In the genomic region with DNA sequence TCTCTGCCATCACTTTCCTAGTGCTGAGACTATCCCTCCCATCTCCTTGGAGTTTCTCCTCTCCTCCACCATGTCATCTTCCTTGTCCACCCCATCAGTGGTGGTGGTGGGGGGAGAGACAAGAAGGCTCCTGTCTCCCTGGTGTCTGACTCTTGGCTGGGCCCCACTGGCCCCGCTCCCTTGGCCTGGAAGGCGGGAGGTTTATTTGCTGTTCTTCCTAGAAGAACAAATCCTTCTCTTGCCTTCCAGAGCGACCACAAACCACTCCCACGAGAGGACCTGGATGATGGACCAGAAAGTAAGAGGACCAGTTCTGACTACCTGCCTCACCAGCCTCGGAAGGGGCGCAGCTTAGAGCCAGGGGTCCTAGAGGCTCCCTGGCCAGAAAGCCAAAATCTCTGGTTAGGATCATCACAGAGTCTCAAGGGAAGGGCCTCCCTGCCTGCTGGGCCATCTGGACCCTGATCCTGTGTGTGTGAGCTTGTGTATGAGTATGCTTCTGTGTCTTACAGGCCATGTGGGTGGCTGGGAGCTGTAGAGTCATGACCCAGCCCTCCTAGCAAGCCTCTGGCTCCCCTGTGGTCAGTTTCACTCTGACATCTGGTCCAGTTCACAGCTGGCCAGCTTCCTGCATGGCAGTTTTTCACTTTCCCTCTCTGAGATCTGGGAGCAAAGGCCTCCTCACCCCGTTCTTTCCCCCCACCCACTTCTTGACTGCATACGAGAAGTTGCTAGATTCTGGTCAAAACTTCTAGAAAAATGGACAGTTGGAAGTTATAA, we compare ENCODE assay signal across 15 mouse cellular contexts. TPM values are rescaled to one million over a fixed set of nuclear protein-coding genes. Genes with fewer than 3 reads are reported as not detected.
A peak's percentile ranks its signal among the peaks of the same experiment; 100 is the strongest.
DNase-seq lines count a peak whose midpoint lies in the region; ATAC-seq lines count a peak whose summit lies in the region.
"Had no signal": no experiment of that assay in that cellular context is flagged by ENCODE, and none has a peak within 500 bp of the region (broad histone marks: within the 10 kb centered on the region; RNA-seq: fewer than 3 reads in every experiment).

No protein-coding gene starts in this region.

- DNase-seq in hindbrain, embryonic 10.5 days (ENCODE audit: low spot score) = no peak
- no peak for DNase-seq in hindbrain, embryonic 11.5 days (ENCODE audit: low spot score)
- no peak for DNase-seq in embryonic facial prominence, embryonic 11.5 days (ENCODE audit: low spot score)
- DNase-seq in heart, embryonic 10.5 days (ENCODE audit: low spot score) = no peak
- no peak for DNase-seq in Muller cell, postnatal 12 days (ENCODE audit: inconsistent ontology term)
- DNase-seq: adrenal gland, adult 8-10 months; cerebellum, postnatal 25 days; lung, adult 18-20 months had no signal

- no peak overlapping the region for H3K9ac ChIP-seq in hindbrain, embryonic 11.5 days (ENCODE audit: low read depth, low read length)
- 0 out of 2 replicates have a peak overlapping the region, but pooled peaks have one; percentile 25 for H3K9ac ChIP-seq in embryonic facial prominence, embryonic 11.5 days (replicated peaks; ENCODE audit: low read length)
- 0 out of 2 replicates have a peak overlapping the region, but pooled peaks have one; percentile 21 for H3K9ac ChIP-seq in limb, embryonic 13.5 days
- no peak overlapping the region for H3K9ac ChIP-seq in liver, embryonic 12.5 days
- H3K9ac ChIP-seq: hindbrain, embryonic 13.5 days had no signal

- ATAC-seq in hindbrain, embryonic 11.5 days (ENCODE audit: low FRiP score) = no peak
- ATAC-seq in embryonic facial prominence, embryonic 11.5 days (replicated peaks; ENCODE audit: insufficient number of reproducible peaks, low FRiP score, low TSS enrichment, low read depth) = no peak
- no peak for ATAC-seq in limb, embryonic 13.5 days (ENCODE audit: low FRiP score, low read depth)
- ATAC-seq in liver, embryonic 12.5 days = no peak
- ATAC-seq: CD4-positive, CD25-positive, alpha-beta regulatory T cell, adult 4 months; Patski had no signal

- H3K4me1 ChIP-seq in hindbrain, embryonic 10.5 days (replicated peaks) = peaks cover 63% of the 10 kb centered on the region
- no peaks in the 10 kb centered on the region for H3K4me1 ChIP-seq in hindbrain, embryonic 11.5 days (replicated peaks; ENCODE audit: control insufficient read depth, insufficient read depth, low read length)
- H3K4me1 ChIP-seq in embryonic facial prominence, embryonic 11.5 days (ENCODE audit: control insufficient read depth, insufficient read depth, low read length) = peaks cover 19% of the 10 kb centered on the region
- peaks cover 49% of the 10 kb centered on the region for H3K4me1 ChIP-seq in heart, embryonic 10.5 days
- peaks cover 69% of the 10 kb centered on the region for H3K4me1 ChIP-seq in limb, embryonic 13.5 days
- peaks cover 4% of the 10 kb centered on the region; the same call in 1 of the 2 replicates for H3K4me1 ChIP-seq in liver, embryonic 12.5 days

- no peaks in the 10 kb centered on the region for H3K9me3 ChIP-seq in hindbrain, embryonic 10.5 days
- no peaks in the 10 kb centered on the region for H3K9me3 ChIP-seq in hindbrain, embryonic 11.5 days (ENCODE audit: control insufficient read depth, low read length)
- no peaks in the 10 kb centered on the region for H3K9me3 ChIP-seq in embryonic facial prominence, embryonic 11.5 days (replicated peaks; ENCODE audit: control insufficient read depth, low read length)
- no peaks in the 10 kb centered on the region; the same call in 1 of the 2 replicates for H3K9me3 ChIP-seq in heart, embryonic 10.5 days
- H3K9me3 ChIP-seq in limb, embryonic 13.5 days = no peaks in the 10 kb centered on the region
- 0 out of 2 replicates have a peak, but pooled peaks cover 3% of the 10 kb centered on the region for H3K9me3 ChIP-seq in liver, embryonic 12.5 days (replicated peaks)
- H3K9me3 ChIP-seq: hindbrain, embryonic 13.5 days had no signal

- 74% methylated on average over 8 of the region's 8 CpGs for WGBS in hindbrain, embryonic 10.5 days
- WGBS in hindbrain, embryonic 11.5 days = 71% methylated on average over 8 of the region's 8 CpGs
- WGBS in embryonic facial prominence, embryonic 11.5 days = 56% methylated on average over 8 of the region's 8 CpGs
- WGBS in heart, embryonic 10.5 days = 66% methylated on average over 8 of the region's 8 CpGs
- WGBS in limb, embryonic 13.5 days = 46% methylated on average over 8 of the region's 8 CpGs
- WGBS in liver, embryonic 12.5 days (ENCODE audit: insufficient replicate concordance) = 58% methylated on average over 8 of the region's 8 CpGs

- H3K4me3 ChIP-seq in hindbrain, embryonic 10.5 days = no peak overlapping the region
- H3K4me3 ChIP-seq in hindbrain, embryonic 11.5 days (ENCODE audit: low read depth, low read length) = no peak overlapping the region
- H3K4me3 ChIP-seq in embryonic facial prominence, embryonic 11.5 days (ENCODE audit: low read depth, low read length) = no peak overlapping the region
- H3K4me3 ChIP-seq in heart, embryonic 10.5 days = no peak overlapping the region
- H3K4me3 ChIP-seq in limb, embryonic 13.5 days = no peak overlapping the region
- H3K4me3 ChIP-seq in liver, embryonic 12.5 days = no peak overlapping the region
- H3K4me3 ChIP-seq: erythroblast, embryonic 14.5 days; hindbrain, embryonic 13.5 days; megakaryocyte, embryonic 14.5 days had no signal

- peak overlapping the region; percentile 42 for H3K27ac ChIP-seq in hindbrain, embryonic 10.5 days
- no peak overlapping the region for H3K27ac ChIP-seq in hindbrain, embryonic 11.5 days (ENCODE audit: low read depth, low read length)
- H3K27ac ChIP-seq in embryonic facial prominence, embryonic 11.5 days (replicated peaks; ENCODE audit: low read depth, low read length) = no peak overlapping the region
- H3K27ac ChIP-seq in heart, embryonic 10.5 days = 0 out of 2 replicates have a peak overlapping the region, but pooled peaks have one; percentile 67
- H3K27ac ChIP-seq in limb, embryonic 13.5 days = no peak overlapping the region
- no peak overlapping the region for H3K27ac ChIP-seq in liver, embryonic 12.5 days
- H3K27ac ChIP-seq: hindbrain, embryonic 13.5 days had no signal

- peaks cover 11% of the 10 kb centered on the region; the same call in 1 of the 2 replicates for H3K36me3 ChIP-seq in hindbrain, embryonic 10.5 days
- H3K36me3 ChIP-seq in hindbrain, embryonic 11.5 days (ENCODE audit: control insufficient read depth, insufficient read depth, low read length) = no peaks in the 10 kb centered on the region
- H3K36me3 ChIP-seq in embryonic facial prominence, embryonic 11.5 days (replicated peaks; ENCODE audit: control insufficient read depth, insufficient read depth, low read depth, low read length) = no peaks in the 10 kb centered on the region
- no peaks in the 10 kb centered on the region for H3K36me3 ChIP-seq in heart, embryonic 10.5 days
- H3K36me3 ChIP-seq in limb, embryonic 13.5 days = no peaks in the 10 kb centered on the region
- no peaks in the 10 kb centered on the region for H3K36me3 ChIP-seq in liver, embryonic 12.5 days

- H3K4me2 ChIP-seq in hindbrain, embryonic 11.5 days (replicated peaks; ENCODE audit: low read depth, low read length) = no peak overlapping the region
- H3K4me2 ChIP-seq in embryonic facial prominence, embryonic 11.5 days (ENCODE audit: low read depth, low read length) = no peak overlapping the region
- H3K4me2 ChIP-seq in limb, embryonic 13.5 days (replicated peaks) = no peak overlapping the region
- H3K4me2 ChIP-seq in liver, embryonic 12.5 days = no peak overlapping the region
- H3K4me2 ChIP-seq: hindbrain, embryonic 13.5 days had no signal

- peaks cover 29% of the 10 kb centered on the region for H3K27me3 ChIP-seq in hindbrain, embryonic 10.5 days (ENCODE audit: insufficient read depth, poor library complexity, severe bottlenecking)
- H3K27me3 ChIP-seq in hindbrain, embryonic 11.5 days (ENCODE audit: control insufficient read depth, insufficient read depth, low read length) = no peaks in the 10 kb centered on the region
- H3K27me3 ChIP-seq in embryonic facial prominence, embryonic 11.5 days (ENCODE audit: control insufficient read depth, insufficient read depth, low read length) = no peaks in the 10 kb centered on the region; the same call in 1 of the 2 replicates
- H3K27me3 ChIP-seq in heart, embryonic 10.5 days (ENCODE audit: insufficient read depth, poor library complexity, severe bottlenecking) = peaks cover 38% of the 10 kb centered on the region
- H3K27me3 ChIP-seq in limb, embryonic 13.5 days = peaks cover 24% of the 10 kb centered on the region; the same call in 1 of the 2 replicates
- H3K27me3 ChIP-seq in liver, embryonic 12.5 days (replicated peaks) = peaks cover 38% of the 10 kb centered on the region
- H3K27me3 ChIP-seq: hindbrain, embryonic 13.5 days had no signal

RNA-seq across cellular contexts. Expression of a gene that starts 19.4 kb away (rescaled TPM):
- 28.7 and 51.6 TPM in 2 replicates for polyA plus RNA-seq in hindbrain, embryonic 10.5 days (2016; fragmentation: Nextera tagmentation; extraction: Ambion mirVana)
- 27.7 and 29.6 TPM in 2 replicates for polyA plus RNA-seq in hindbrain, embryonic 11.5 days (2014; fragmentation: Nextera tagmentation; extraction: Ambion mirVana)
- polyA plus RNA-seq in embryonic facial prominence, embryonic 11.5 days (2014; fragmentation: Nextera tagmentation; extraction: Ambion mirVana) = 13.7 and 13.9 TPM in 2 replicates
- polyA plus RNA-seq in heart, embryonic 10.5 days (2016; fragmentation: Nextera tagmentation; extraction: Ambion mirVana) = 4.5 and 9.9 TPM in 2 replicates
- 29.4 and 34.5 TPM in 2 replicates for polyA plus RNA-seq in limb, embryonic 13.5 days (2015; fragmentation: Nextera tagmentation; extraction: Ambion mirVana)
- polyA plus RNA-seq in liver, embryonic 12.5 days (2016; fragmentation: Nextera tagmentation; extraction: Ambion mirVana) = 4.8 and 5.9 TPM in 2 replicates
- polyA plus RNA-seq: CD4-positive, CD25-positive, alpha-beta regulatory T cell, adult 4 months had no signal

RNA-seq across cellular contexts. Expression of a gene that starts 53.8 kb away (rescaled TPM):
- 0.46 and 0.75 TPM in 2 replicates for polyA plus RNA-seq in hindbrain, embryonic 10.5 days (2016; fragmentation: Nextera tagmentation; extraction: Ambion mirVana)
- 0.22 and 0.69 TPM in 2 replicates for polyA plus RNA-seq in hindbrain, embryonic 11.5 days (2014; fragmentation: Nextera tagmentation; extraction: Ambion mirVana)
- 0.61 and 0.98 TPM in 2 replicates for polyA plus RNA-seq in embryonic facial prominence, embryonic 11.5 days (2014; fragmentation: Nextera tagmentation; extraction: Ambion mirVana)
- 0.21 and 0.77 TPM in 2 replicates for polyA plus RNA-seq in heart, embryonic 10.5 days (2016; fragmentation: Nextera tagmentation; extraction: Ambion mirVana)
- polyA plus RNA-seq in limb, embryonic 13.5 days (2015; fragmentation: Nextera tagmentation; extraction: Ambion mirVana) = 0.98 and 1.1 TPM in 2 replicates
- 0.14 and 0.24 TPM in 2 replicates for polyA plus RNA-seq in liver, embryonic 12.5 days (2016; fragmentation: Nextera tagmentation; extraction: Ambion mirVana)
- polyA plus RNA-seq: CD4-positive, CD25-positive, alpha-beta regulatory T cell, adult 4 months; erythroblast, embryonic 14.5 days had no signal

Comparison
In these comparisons a context has a peak if more than half of its experiments do, and no peak if none do; other contexts are left out.
1. H3K27ac ChIP-seq: peak in hindbrain, embryonic 10.5 days (single experiment) and heart, embryonic 10.5 days (single experiment); none in hindbrain, embryonic 11.5 days (single experiment), embryonic facial prominence, embryonic 11.5 days (single experiment), limb, embryonic 13.5 days (single experiment) and liver, embryonic 12.5 days (single experiment).
2. H3K9ac ChIP-seq: peak in embryonic facial prominence, embryonic 11.5 days (single experiment) and limb, embryonic 13.5 days (single experiment); none in hindbrain, embryonic 11.5 days (single experiment) and liver, embryonic 12.5 days (single experiment).